Comparison of ENCODE assay signal across 15 mouse cellular contexts in genomic region chr4:139231163-139231562, GRCm38 (mm10). TPM values are rescaled to one million over a fixed set of nuclear protein-coding genes. Genes with fewer than 3 reads are reported as not detected.
DNase-seq lines count a peak whose midpoint lies in the region; ATAC-seq and TF ChIP-seq lines count a peak whose summit lies in the region.
"Had no signal": no experiment of that assay in that cellular context is flagged by ENCODE, and none has a peak within 500 bp of the region (broad histone marks: within the 10 kb centered on the region; RNA-seq: fewer than 3 reads in every experiment).

No protein-coding gene starts in this region.

- TF ChIP-seq EP300 in lung, postnatal 0 days (IDR thresholded peaks at IDR 0.05): no peak
- no peak for TF ChIP-seq EP300 in stomach, postnatal 0 days (optimal IDR thresholded peaks at IDR 0.05)

- no peak for TF ChIP-seq CTCF in gastrocnemius, adult 2 months (IDR thresholded peaks at IDR 0.05)
- TF ChIP-seq CTCF in lung, postnatal 0 days (IDR thresholded peaks at IDR 0.05): no peak
- no peak for TF ChIP-seq CTCF in intestine, postnatal 0 days (IDR thresholded peaks at IDR 0.05; ENCODE audit: low read depth)
- no peak for TF ChIP-seq CTCF in stomach, postnatal 0 days (IDR thresholded peaks at IDR 0.05; ENCODE audit: low read depth)

- H3K27me3 ChIP-seq in lung, postnatal 0 days (replicated peaks; ENCODE audit: insufficient read depth, low read length): no peaks in the 10 kb centered on the region
- no peaks in the 10 kb centered on the region for H3K27me3 ChIP-seq in intestine, postnatal 0 days (replicated peaks; ENCODE audit: control insufficient read depth, insufficient read depth, low read length)
- H3K27me3 ChIP-seq in stomach, postnatal 0 days (ENCODE audit: control insufficient read depth, insufficient read depth, low read length): no peaks in the 10 kb centered on the region
- H3K27me3 ChIP-seq: embryonic facial prominence, embryonic 15.5 days; lung, embryonic 15.5 days; midbrain, embryonic 12.5 days had no signal

- no peak for ATAC-seq in lung, postnatal 0 days
- ATAC-seq in intestine, postnatal 0 days: no peak
- no peak for ATAC-seq in stomach, postnatal 0 days (ENCODE audit: low FRiP score, low TSS enrichment)

- H3K36me3 ChIP-seq in lung, postnatal 0 days (ENCODE audit: insufficient read depth, low read length): no peaks in the 10 kb centered on the region
- H3K36me3 ChIP-seq in intestine, postnatal 0 days (ENCODE audit: control insufficient read depth, insufficient read depth): peaks cover 14% of the 10 kb centered on the region; the same call in 1 of the 2 replicates
- H3K36me3 ChIP-seq in stomach, postnatal 0 days (ENCODE audit: control insufficient read depth, insufficient read depth, low read length): peaks cover 2% of the 10 kb centered on the region; the same call in 1 of the 2 replicates

- H3K9me3 ChIP-seq in lung, postnatal 0 days (ENCODE audit: low read length): no peaks in the 10 kb centered on the region
- no peaks in the 10 kb centered on the region for H3K9me3 ChIP-seq in intestine, postnatal 0 days (ENCODE audit: control insufficient read depth)
- no peaks in the 10 kb centered on the region for H3K9me3 ChIP-seq in stomach, postnatal 0 days (ENCODE audit: control insufficient read depth, low read length)
- H3K9me3 ChIP-seq: embryonic facial prominence, embryonic 15.5 days; lung, embryonic 15.5 days; midbrain, embryonic 12.5 days had no signal

- peak overlapping the region; percentile 5; the same call in 1 of the 2 replicates for H3K4me3 ChIP-seq in gastrocnemius, adult 2 months
- H3K4me3 ChIP-seq in lung, postnatal 0 days (ENCODE audit: low read depth, low read length): no peak overlapping the region
- H3K4me3 ChIP-seq in intestine, postnatal 0 days (ENCODE audit: low read depth, low read length): no peak overlapping the region
- no peak overlapping the region for H3K4me3 ChIP-seq in stomach, postnatal 0 days (ENCODE audit: low read depth, low read length)
- H3K4me3 ChIP-seq: embryonic facial prominence, embryonic 15.5 days; lung, embryonic 15.5 days; midbrain, embryonic 12.5 days had no signal

- H3K27ac ChIP-seq in gastrocnemius, adult 2 months: peak overlapping the region; percentile 90
- H3K27ac ChIP-seq in lung, postnatal 0 days (ENCODE audit: low read length): peak overlapping the region; percentile 21
- H3K27ac ChIP-seq in intestine, postnatal 0 days (ENCODE audit: low read depth, low read length): peak overlapping the region; percentile 15; the same call in 1 of the 2 replicates
- H3K27ac ChIP-seq in stomach, postnatal 0 days (replicated peaks): peak overlapping the region; percentile 45
- H3K27ac ChIP-seq: hindbrain, embryonic 14.5 days; lung, embryonic 15.5 days; midbrain, embryonic 12.5 days had no signal

- WGBS in lung, postnatal 0 days: 80% methylated on average over 8 of the region's 8 CpGs
- WGBS in intestine, postnatal 0 days: 68% methylated on average over 8 of the region's 8 CpGs
- WGBS in stomach, postnatal 0 days: 62% methylated on average over 8 of the region's 8 CpGs

- H3K4me1 ChIP-seq in lung, postnatal 0 days (ENCODE audit: insufficient read depth, low read depth, low read length): peaks cover 26% of the 10 kb centered on the region; the same call in 1 of the 2 replicates
- H3K4me1 ChIP-seq in intestine, postnatal 0 days (replicated peaks; ENCODE audit: control insufficient read depth, insufficient read depth, low read length): peaks cover 5% of the 10 kb centered on the region; the same call in 1 of the 2 replicates
- H3K4me1 ChIP-seq in stomach, postnatal 0 days (replicated peaks; ENCODE audit: control insufficient read depth, insufficient read depth): peaks cover 19% of the 10 kb centered on the region

- H3K9ac ChIP-seq in lung, postnatal 0 days (replicated peaks; ENCODE audit: low read depth): no peak overlapping the region
- H3K9ac ChIP-seq in intestine, postnatal 0 days (ENCODE audit: low read depth, low read length): no peak overlapping the region
- H3K9ac ChIP-seq in stomach, postnatal 0 days (ENCODE audit: low read length): no peak overlapping the region
- H3K9ac ChIP-seq: embryonic facial prominence, embryonic 15.5 days; hindbrain, embryonic 14.5 days; lung, embryonic 15.5 days; midbrain, embryonic 12.5 days had no signal

- intact Hi-C loops in gastrocnemius, adult 2 months (cut with DNase I): loop anchor here (5.0 kb wide), 1 partner anchor 34 kb away; no protein-coding TSS in a partner anchor

- H3K4me2 ChIP-seq in lung, postnatal 0 days (replicated peaks; ENCODE audit: low read depth, low read length): no peak overlapping the region
- H3K4me2 ChIP-seq in intestine, postnatal 0 days (replicated peaks; ENCODE audit: low read depth): no peak overlapping the region
- no peak overlapping the region for H3K4me2 ChIP-seq in stomach, postnatal 0 days (replicated peaks; ENCODE audit: low read depth)
- H3K4me2 ChIP-seq: embryonic facial prominence, embryonic 15.5 days; hindbrain, embryonic 14.5 days; lung, embryonic 15.5 days; midbrain, embryonic 12.5 days had no signal

- no peak for DNase-seq in gastrocnemius, adult 2 months
- DNase-seq in gastrocnemius, adult 18-20 months (ENCODE audit: low spot score): no peak
- DNase-seq in lung, postnatal 0 days (ENCODE audit: low spot score): no peak
- no peak for DNase-seq in lung, postnatal 4 days
- DNase-seq in stomach, postnatal 0 days (ENCODE audit: low spot score): no peak
- DNase-seq in right cerebral cortex, adult 2 months (ENCODE audit: low spot score in 2 of 2): no peak
- no peak for DNase-seq in adrenal gland, postnatal 36 days
- DNase-seq: cerebellum, postnatal 36 days; liver; thymus, adult 18-20 months had no signal

RNA-seq across cellular contexts. Expression of gene Capzb, which starts 38.5 kb away (rescaled TPM):
- total RNA-seq in gastrocnemius, adult 2 months (2021): 100 to 1,000 TPM; 444 to 499 TPM
- total RNA-seq in gastrocnemius, adult 18-20 months (2021): 100 to 1,000 TPM; 416 to 422 TPM
- 401 and 408 TPM in 2 replicates for polyA plus RNA-seq in lung, postnatal 0 days (2015; fragmentation: Nextera tagmentation; extraction: Ambion mirVana)
- 299 and 306 TPM in 2 replicates for polyA plus RNA-seq in intestine, postnatal 0 days (2015; fragmentation: Nextera tagmentation; extraction: Ambion mirVana)
- polyA plus RNA-seq in stomach, postnatal 0 days (2015; fragmentation: Nextera tagmentation; extraction: Ambion mirVana): 341 and 344 TPM in 2 replicates
- 100 to 1,000 TPM; 379 to 391 TPM for total RNA-seq in adrenal gland, postnatal 36 days (2021)

Comparison
In these comparisons a context has a peak if more than half of its experiments do, and no peak if none do; other contexts are left out.
1. H3K27ac ChIP-seq: peak in every context shown above with its lines; median percentile 90 in gastrocnemius, adult 2 months; 45 in stomach, postnatal 0 days; 21 in lung, postnatal 0 days; 15 in intestine, postnatal 0 days.